Mouse (Mus musculus) heart, adult 2 months (tissue): ENCODE measurements at regions not wholly inside any gene's neighbourhood (a gene's known extent, or its start where the extent isn't known, plus 50 kb on each side); places are given as distances from the start of the nearest gene placed in this dataset.

ENCODE experiments used
- DNase-seq, 2 experiments: peaks; one replicate each; pipeline ENCODE4 v3.0.0; 2021
- H3K27ac ChIP-seq: fragments of 200-600 bp; 2 replicates; pipeline ENCODE4 v1.8.1; 2022
- H3K27me3 ChIP-seq: fragments of 200-500 bp; 2 replicates; pipeline ENCODE4 v1.6.1; 2012; ENCODE audit warnings: mild to moderate bottlenecking, low read length, inconsistent platforms, mixed read lengths; ENCODE audit not compliant: control insufficient read depth, insufficient read depth
- H3K36me3 ChIP-seq: fragments of 200-500 bp; 2 replicates; pipeline ENCODE4 v1.6.1; 2012; ENCODE audit warnings: low read length, inconsistent platforms; ENCODE audit not compliant: control insufficient read depth, insufficient read depth
- H3K4me1 ChIP-seq: fragments of 200-500 bp; 2 replicates; pipeline ENCODE4 v1.6.1; 2011; ENCODE audit warnings: low read length; ENCODE audit not compliant: control insufficient read depth, insufficient read depth
- H3K4me3 ChIP-seq: fragments of 200-600 bp; 2 replicates; pipeline ENCODE4 v1.8.1; 2022
- H3K79me2 ChIP-seq: fragments of 200-500 bp; replicated peaks from 2 replicates; pipeline ENCODE4 v1.6.1; 2012; ENCODE audit warnings: mild to moderate bottlenecking, inconsistent platforms, low read length, moderate library complexity, mixed read lengths; ENCODE audit not compliant: control insufficient read depth, insufficient read depth
- H3K9ac ChIP-seq: fragments of 200-500 bp; 2 replicates; pipeline ENCODE4 v1.6.1; 2012; ENCODE audit warnings: low read depth, mild to moderate bottlenecking, control low read depth, inconsistent platforms, low read length, mixed read lengths
- CTCF ChIP-seq: fragments of 200-600 bp; IDR thresholded peaks from 2 replicates; pipeline ENCODE4 v1.8.1; 2022; ENCODE audit warnings: antibody characterized with exemption, mild to moderate bottlenecking, moderate library complexity
- EP300 ChIP-seq: fragments of 200-500 bp; IDR thresholded peaks from 2 replicates; pipeline ENCODE4 v1.6.1; 2011; ENCODE audit warnings: low read depth, low read length, control low read depth; ENCODE audit not compliant: insufficient read depth
- POLR2A ChIP-seq: fragments of 200-500 bp; IDR thresholded peaks from 2 replicates; pipeline ENCODE4 v1.6.1; 2011; ENCODE audit warnings: mild to moderate bottlenecking, low read depth, low read length, control low read depth; ENCODE audit not compliant: insufficient read depth
- WGBS: fragments of 180-500 bp; shearing (Covaris S2); methylation state at CpG from one replicate; pipeline ENCODE4 v1.1.7; 2018; 5-methylcytosine and 5-hydroxymethylcytosine counted together
- intact Hi-C: fragments of 180-260 bp; cut with DNase I; formaldehyde crosslinking; loops from one replicate; pipeline ENCODE4 v1.15.1; 2025

DNA sequence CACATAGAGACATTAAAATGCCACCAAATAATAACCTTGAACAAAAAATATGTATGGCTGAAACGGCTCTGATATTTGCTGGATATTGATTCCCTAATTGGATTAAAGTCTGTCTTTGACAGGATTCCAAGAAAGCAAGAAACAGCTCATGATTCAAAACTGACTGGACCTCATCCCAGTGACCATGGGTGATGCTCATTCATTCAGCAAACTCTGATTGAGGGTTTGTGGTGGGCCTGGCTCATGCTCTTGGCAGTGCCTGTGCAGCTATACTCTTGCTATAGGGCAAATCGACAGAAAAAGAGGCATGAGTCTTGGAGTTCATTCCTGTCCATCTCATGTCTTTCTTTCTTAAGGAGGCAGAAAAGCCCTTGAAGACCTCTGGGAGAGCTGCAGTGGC lies 98.7 kb downstream of the Otol1 start:
- WGBS, result 69% methylated on average over 2 of the region's 2 CpGs
- Histone ChIP-seq H3K4me1 (no peaks in the 10 kb centered on the region), H3K36me3 (no peaks in the 10 kb centered on the region), H3K4me3 (no peak overlapping the region), H3K79me2 (no peaks in the 10 kb centered on the region), H3K9ac (no peak overlapping the region), H3K27me3 (no peaks in the 10 kb centered on the region), H3K27ac (no peak overlapping the region)
- intact Hi-C loops, result loop anchor here (10.0 kb wide), 1 partner anchor 299 kb away; no protein-coding TSS in a partner anchor
- TF ChIP-seq EP300 (no peak), CTCF (no peak), POLR2A (no peak)
- no peak for DNase-seq

DNA sequence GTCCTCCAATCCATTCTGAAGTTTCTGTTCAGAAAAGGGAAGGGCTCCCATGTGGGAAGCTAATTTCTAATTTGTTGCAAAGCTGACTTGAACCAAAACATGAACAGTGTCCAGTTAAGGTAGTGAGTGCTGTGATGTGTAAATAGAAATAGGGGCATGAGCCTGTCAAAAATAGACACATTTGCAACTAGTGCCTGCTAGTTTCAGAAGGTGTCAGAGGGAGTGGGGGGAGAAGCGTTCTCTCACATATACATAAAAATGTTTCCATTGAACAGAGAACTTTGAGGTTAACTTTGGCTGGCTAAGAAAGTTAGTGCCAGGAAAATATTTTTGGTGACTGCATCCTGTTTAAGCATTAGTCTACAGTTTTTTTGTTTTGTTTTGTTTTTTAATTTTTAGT lies 118.8 kb downstream of the Otol1 start:
- Histone ChIP-seq H3K4me1 (no peaks in the 10 kb centered on the region), H3K4me3 (no peak overlapping the region), H3K79me2 (no peaks in the 10 kb centered on the region), H3K36me3 (no peaks in the 10 kb centered on the region), H3K27ac (no peak overlapping the region), H3K9ac (no peak overlapping the region), H3K27me3 (no peaks in the 10 kb centered on the region)
- 81% methylated on average over 1 of the region's 1 CpGs for WGBS
- TF ChIP-seq POLR2A, result no peak
- no peak for TF ChIP-seq EP300
- no peak for TF ChIP-seq CTCF
- no peak for DNase-seq
- intact Hi-C loops, result no loop called here

DNA sequence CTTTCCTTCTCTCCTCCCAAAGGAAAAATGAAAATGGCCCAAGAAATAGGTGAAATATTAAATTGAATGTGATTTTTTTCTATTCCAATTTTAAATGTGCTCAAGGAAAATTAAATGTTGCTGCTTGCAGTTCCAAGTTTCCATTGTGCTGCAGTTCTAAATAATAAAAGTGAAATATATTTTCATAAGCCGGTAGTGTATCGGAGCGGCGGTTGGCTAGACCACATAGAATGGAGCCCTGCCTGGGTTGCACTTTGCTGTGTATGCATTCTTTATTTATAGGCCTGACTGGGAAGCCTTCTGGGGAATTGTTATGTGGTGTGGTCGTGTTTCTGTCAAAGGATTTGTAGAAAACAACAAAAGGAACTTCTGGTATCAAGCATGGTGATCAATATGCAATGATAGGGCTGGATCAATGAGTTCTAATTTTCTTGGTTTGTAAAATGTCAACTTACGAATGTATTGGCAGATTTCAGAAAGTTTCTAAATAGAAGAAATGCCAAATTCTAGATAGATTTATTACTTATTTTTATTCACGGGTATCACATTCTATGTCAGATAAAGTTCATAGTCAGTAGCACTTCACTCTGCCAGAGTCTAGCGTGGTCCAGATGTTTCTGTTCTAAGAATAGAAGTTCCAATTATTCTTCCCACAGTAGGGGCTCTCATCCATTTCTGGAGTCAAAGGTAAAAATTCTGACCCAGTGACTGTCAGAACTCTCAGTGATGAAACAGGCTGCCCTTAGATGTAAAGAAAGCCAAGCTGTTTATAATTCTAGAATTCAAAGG lies 123.0 kb downstream of the Otol1 start:
- DNase-seq, result no peak
- Histone ChIP-seq H3K79me2 (no peaks in the 10 kb centered on the region), H3K4me1 (no peaks in the 10 kb centered on the region), H3K9ac (no peak overlapping the region), H3K36me3 (no peaks in the 10 kb centered on the region), H3K4me3 (no peak overlapping the region), H3K27ac (no peak overlapping the region), H3K27me3 (no peaks in the 10 kb centered on the region)
- WGBS, result 75% methylated on average over 8 of the region's 8 CpGs
- intact Hi-C loops, result no loop called here
- TF ChIP-seq POLR2A, result no peak
- no peak for TF ChIP-seq EP300
- TF ChIP-seq CTCF, result no peak

DNA sequence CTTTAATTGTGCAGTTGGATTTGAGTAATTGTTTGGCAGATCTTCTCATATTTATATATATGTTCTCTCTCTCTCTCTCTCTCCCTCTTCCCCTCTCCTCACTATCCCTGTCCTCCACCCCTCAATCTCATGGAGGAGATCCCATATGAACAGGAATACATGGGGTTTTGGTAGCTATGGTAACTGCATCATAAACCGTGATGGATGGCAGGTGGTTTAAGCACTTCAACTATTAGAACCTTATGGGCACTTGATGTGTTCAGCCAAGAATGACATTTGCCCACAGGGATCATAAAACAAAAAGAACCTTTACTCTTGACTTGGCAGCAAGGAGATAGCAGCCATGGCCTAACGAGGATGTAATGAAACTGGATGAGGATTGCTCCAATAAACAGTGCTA lies 127.5 kb downstream of the Otol1 start:
- no peaks in the 10 kb centered on the region for H3K27me3 ChIP-seq
- no peak for DNase-seq
- no peaks in the 10 kb centered on the region for H3K36me3 ChIP-seq
- H3K79me2 ChIP-seq, result no peaks in the 10 kb centered on the region
- no peak overlapping the region for H3K27ac ChIP-seq
- no peak overlapping the region for H3K9ac ChIP-seq
- intact Hi-C loops, result no loop called here
- no peak for TF ChIP-seq POLR2A
- TF ChIP-seq EP300, result no peak
- TF ChIP-seq CTCF, result no peak
- WGBS, result 62% methylated on average over 2 of the region's 2 CpGs
- no peak overlapping the region for H3K4me3 ChIP-seq
- H3K4me1 ChIP-seq, result no peaks in the 10 kb centered on the region

DNA sequence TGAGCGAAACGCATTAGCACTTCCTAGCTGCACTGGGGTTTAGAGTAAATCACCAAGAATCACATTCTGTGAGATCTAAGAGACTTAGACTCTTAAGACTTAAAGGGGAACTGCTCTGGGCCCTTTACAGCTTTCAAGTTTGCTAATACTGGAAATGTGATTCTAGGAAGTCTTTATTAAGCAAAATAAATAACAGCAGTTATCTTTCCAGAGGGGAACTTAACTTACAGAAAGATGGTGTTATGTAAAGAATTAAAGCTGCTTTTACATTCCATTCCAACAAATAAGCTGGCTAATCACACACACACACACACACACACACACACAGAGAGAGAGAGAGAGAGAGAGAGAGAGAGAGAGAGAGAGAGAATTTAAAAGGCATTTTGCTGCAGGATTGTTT lies 131.1 kb downstream of the Otol1 start:
- no peak overlapping the region for H3K27ac ChIP-seq
- no peaks in the 10 kb centered on the region for H3K4me1 ChIP-seq
- H3K4me3 ChIP-seq, result no peak overlapping the region
- H3K79me2 ChIP-seq, result no peaks in the 10 kb centered on the region
- intact Hi-C loops, result no loop called here
- TF ChIP-seq EP300, result no peak
- no peak for TF ChIP-seq POLR2A
- no peak for TF ChIP-seq CTCF
- H3K36me3 ChIP-seq, result no peaks in the 10 kb centered on the region
- 75% methylated on average over 2 of the region's 2 CpGs for WGBS
- H3K9ac ChIP-seq, result no peak overlapping the region
- no peaks in the 10 kb centered on the region for H3K27me3 ChIP-seq
- no peak for DNase-seq

DNA sequence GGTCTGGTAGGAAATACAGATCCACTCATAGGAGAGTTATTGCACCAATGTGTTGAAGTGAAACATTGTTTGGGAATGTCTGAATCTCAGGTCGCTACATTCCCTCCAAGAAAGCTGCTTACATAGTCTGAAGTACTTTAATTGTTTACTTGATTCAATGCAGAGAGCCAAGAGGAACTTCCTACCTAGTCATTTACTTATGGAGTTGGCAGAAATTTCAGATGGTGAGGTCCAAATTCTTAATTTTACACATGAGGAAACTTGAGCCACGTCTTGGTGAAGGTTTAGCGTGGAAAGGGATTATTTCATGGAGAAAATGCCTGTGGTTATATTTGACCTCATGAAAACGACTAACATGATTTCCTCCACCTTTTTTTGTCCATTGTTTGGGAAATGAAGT lies 131.5 kb downstream of the Otol1 start:
- Histone ChIP-seq H3K9ac (no peak overlapping the region), H3K4me1 (no peaks in the 10 kb centered on the region), H3K36me3 (no peaks in the 10 kb centered on the region), H3K4me3 (no peak overlapping the region), H3K27me3 (no peaks in the 10 kb centered on the region), H3K79me2 (no peaks in the 10 kb centered on the region), H3K27ac (no peak overlapping the region)
- DNase-seq, result no peak
- WGBS, result 67% methylated on average over 4 of the region's 4 CpGs
- intact Hi-C loops, result no loop called here
- no peak for TF ChIP-seq POLR2A
- no peak for TF ChIP-seq EP300
- TF ChIP-seq CTCF, result no peak
